Mouse (Mus musculus) layer of hippocampus, adult 6 months (tissue): Measurements from ENCODE around the gene Ccp110. TPM values are rescaled to one million over a fixed set of nuclear protein-coding genes. Genes with fewer than 3 reads are reported as not detected.

Experiments used
- long read RNA-seq, 2 experiments: library from polyadenylated mRNA; unstranded; transcript quantifications; one replicate each; pipeline ENCODE4 v2.0.0; 2019 to 2020
- polyA plus RNA-seq: library from polyadenylated mRNA; unstranded; fragments of <200 nt; fragmentation: Nextera tagmentation; gene quantifications from 2 replicates; pipeline ENCODE4 v1.2.3, GENCODE M21; 2021

Gene Ccp110
- polyA plus RNA-seq = 10.2 and 12.7 TPM in 2 replicates
- long read RNA-seq, experiment 1, partial matches to known transcripts = 9 of 14 reads
- long read RNA-seq, experiment 1, other reads (novel, unspliced or antisense) = 4 of 14 reads
- long read RNA-seq, experiment 2, full-length matches to known transcripts = 3 of 33 reads
- long read RNA-seq, experiment 2, partial matches to known transcripts = 10 of 33 reads
- long read RNA-seq, experiment 2, other reads (novel, unspliced or antisense) = 20 of 33 reads

GRCm38 (mm10) chr7:118712228-118713173, at the start of gene Ccp110:
TSS of gene Ccp110 (plus strand) at chr7:118712552.

GRCm38 (mm10) chr7:118705101-118705961, 7.0 kb upstream of the Ccp110 start, which contains the start of gene Gde1:
TSS of gene Gde1 (minus strand) at chr7:118705778.

GRCm38 (mm10) chr7:118739975-118740531, 27.7 kb downstream of the Ccp110 start, which contains the start of gene Vps35l:
TSS of gene Vps35l (plus strand) at chr7:118740226.

Other genes starting within 250 kb of the Ccp110 start
- 0.11 and 0.33 TPM in 2 replicates for gene Itpripl2, start 220.6 kb upstream of the Ccp110 start, polyA plus RNA-seq
- gene Coq7, start 179.2 kb upstream of the Ccp110 start, polyA plus RNA-seq = 133 and 139 TPM in 2 replicates
- gene Tmc7, start 127.8 kb upstream of the Ccp110 start, polyA plus RNA-seq = 2.9 and 3.6 TPM in 2 replicates
- 0.05 and 0.10 TPM in 2 replicates for gene Tmc5, start 115.3 kb upstream of the Ccp110 start, polyA plus RNA-seq
- gene Gde1, start 6.8 kb upstream of the Ccp110 start, polyA plus RNA-seq = 399 and 425 TPM in 2 replicates
- 49.2 and 49.6 TPM in 2 replicates for gene Vps35l, start 27.7 kb downstream of the Ccp110 start, polyA plus RNA-seq
- 5.8 and 8.7 TPM in 2 replicates for gene Iqck, start 143.2 kb downstream of the Ccp110 start, polyA plus RNA-seq
- 21.4 and 27.5 TPM in 2 replicates for gene Knop1, start 143.7 kb downstream of the Ccp110 start, polyA plus RNA-seq